Mouse (Mus musculus) cerebellum, adult 9-10 months (tissue): ENCODE measurements around the gene Intu.

Experiments used
- DNase-seq: peaks from one replicate; pipeline ENCODE4 v3.0.0; 2022

The Intu gene

GRCm38 (mm10) chr3:40527976-40528950, 2.8 kb upstream of the Intu start:
- no peak for DNase-seq

DNA sequence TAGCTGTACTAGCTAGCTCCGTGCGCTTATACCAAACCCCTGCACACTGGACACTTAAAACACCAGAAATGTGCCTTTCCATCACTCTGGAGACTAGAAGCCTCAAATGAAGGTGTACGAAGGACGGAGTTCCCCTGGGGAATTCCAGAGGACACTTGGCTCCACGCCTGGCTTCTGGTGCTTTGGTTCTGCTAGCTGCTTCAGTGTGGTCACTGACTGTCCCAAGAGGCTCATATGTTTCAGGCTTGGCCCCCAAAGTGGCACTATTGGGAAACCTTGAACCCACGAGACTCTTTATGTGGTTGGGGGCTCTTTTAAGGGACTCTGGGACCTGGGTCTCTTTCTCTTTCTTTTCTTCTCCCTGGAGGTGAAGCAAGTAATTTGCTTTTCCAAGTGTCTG, 2.1 kb upstream of the Intu start:
- no peak for DNase-seq

- DNase-seq = no peak
Measured at GRCm38 (mm10) chr3:40530845-40531244, 241 bp upstream of the Intu start.

DNA sequence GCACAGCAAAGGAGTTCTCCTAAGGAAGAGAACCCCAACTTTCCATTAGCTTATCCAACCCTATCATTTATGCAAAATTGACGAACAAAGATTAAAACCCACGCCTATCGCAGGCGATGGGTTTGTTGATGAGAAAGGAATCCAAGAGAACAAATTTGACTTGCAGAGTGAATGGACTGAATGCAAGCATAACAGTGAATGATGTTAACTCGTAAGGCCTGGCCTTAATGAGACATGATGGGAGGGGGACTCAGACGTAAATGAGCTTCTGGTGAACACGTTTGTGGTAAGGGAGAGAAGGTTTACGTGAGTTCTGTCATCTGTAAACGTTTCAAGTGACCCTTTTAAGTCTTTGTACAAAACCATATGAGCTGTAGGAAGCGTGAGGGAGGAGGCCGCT, 1.2 kb downstream of the Intu start:
- DNase-seq = no peak

GRCm38 (mm10) chr3:40534141-40534540, 3.1 kb downstream of the Intu start:
- DNase-seq = no peak

DNA sequence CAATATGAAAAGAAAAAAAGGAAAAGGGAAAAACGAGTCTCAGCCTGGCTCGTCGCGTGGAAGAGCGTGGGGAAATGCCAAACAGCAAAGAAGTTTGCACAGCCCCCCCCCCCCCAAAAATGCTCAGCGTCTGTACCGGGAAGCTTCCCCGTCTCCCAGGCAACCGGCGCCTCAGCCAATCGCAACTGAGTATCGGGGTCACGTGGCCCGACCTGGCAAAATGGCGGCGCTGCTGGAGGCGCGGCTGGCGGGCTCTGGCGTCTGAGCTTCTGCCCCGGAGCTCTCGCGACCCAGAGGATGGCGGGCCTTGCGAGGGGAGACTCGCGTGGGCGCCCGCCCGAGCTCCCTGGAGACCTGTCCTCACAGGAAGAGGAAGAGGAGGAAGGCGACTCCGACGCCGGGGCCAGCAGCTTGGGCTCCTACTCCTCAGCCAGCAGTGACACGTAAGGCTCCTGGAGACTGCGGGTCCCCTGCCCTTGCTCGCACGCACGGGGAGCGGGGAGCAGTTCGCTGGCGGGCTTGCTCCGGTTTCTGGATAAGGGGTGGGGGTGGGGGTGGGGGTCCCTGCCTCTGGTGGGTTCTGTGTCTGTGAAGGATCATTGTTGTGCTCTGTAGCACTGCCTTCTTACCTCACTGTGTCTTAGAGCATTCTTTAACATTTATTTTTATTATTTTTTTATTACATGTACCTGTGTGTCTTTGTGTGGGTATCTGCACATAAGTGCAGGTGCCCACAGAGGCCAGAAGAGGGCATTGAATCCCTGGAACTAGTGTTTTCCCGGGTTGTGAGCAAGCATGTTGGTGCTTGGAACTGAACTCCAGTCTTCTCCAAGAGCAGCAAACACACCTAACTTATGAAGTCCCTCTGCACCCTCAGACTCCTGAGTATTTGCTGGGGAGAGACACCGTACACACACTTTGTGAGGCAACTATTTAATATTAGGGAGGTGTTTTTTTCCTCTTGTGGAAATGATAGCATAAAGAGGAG, 9.8 kb downstream of the Intu start:
- DNase-seq = peak; percentile 87

DNA sequence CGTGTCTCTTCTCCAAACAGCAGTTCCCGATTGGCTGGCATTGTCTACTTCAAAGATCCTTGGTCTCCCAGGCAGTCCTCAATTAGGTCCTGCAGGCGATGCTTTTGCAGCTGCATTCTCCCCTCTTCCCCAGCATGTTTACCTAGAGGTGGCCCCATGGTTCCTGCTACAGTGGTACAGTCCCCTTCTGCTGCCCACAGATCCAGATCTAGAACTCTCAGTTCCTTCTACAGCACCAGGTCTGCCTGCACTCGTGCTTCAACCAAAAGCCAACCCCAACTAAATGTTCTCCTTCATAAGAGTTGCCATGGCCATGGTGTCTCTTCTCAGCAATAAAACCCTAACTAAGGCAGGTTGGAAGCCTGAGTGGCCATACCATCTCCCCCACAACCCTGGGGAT, 15.5 kb downstream of the Intu start:
- DNase-seq = no peak

GRCm38 (mm10) chr3:40652941-40653352, 121.9 kb downstream of the Intu start:
- DNase-seq = no peak

DNA sequence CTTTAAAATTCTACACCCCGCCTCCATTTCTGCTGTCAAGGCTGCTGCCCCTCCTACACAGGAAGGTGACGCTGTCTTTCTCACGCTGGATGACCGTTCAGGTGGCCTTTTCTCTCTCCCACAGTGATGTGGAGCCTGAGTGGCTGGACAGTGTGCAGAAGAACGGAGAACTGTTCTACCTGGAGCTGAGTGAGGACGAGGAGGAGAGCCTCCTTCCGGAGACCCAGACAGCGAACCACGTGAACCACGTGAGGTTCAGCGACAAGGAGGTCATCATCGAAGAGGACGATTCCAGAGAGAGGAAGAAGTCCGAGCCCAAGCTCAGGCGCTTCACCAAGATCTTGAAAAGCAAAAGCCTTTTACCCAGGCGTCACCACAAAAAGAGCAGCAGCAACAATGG, 122.5 kb downstream of the Intu start:
- no peak for DNase-seq

DNA sequence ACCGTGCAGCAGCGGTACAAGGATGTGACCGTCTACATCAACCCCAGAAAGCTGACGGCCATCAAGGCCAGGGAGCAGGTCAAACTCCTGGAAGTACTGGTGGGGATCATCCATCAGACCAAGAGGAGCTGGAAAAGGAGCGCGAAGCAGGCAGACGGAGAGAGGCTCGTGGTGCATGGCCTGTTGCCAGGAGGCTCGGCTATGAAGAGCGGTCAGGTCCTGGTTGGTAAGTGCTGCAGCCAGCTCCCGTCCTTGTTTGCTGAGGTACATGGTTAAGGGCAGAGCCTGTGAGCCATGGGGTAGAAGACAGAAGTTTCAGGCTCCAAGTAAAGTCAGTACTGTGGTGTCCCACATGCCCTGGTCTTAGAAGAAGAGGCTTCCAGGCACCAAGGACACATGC, 122.9 kb downstream of the Intu start:
- DNase-seq = no peak

DNA sequence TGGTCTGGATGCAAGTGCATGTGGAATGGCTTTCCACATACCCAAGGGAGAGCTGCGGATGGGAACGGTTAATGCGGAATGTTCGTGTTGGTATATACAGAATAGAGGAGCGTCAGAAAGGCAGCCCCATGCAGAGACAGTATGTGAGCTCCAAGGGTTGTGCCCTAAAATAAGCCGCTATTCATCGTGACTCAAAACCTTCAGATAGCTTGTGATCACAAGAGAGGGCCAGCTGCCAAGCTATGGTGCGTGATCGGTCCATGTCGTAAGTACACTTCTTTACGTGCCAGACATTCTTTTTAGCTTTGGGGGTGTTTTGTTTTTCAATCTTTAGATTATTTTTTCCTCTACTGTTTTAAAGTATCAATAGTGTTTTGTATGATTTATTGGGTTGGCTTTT, 124.5 kb downstream of the Intu start:
- DNase-seq = no peak

GRCm38 (mm10) chr3:40656339-40656738, 125.3 kb downstream of the Intu start:
- no peak for DNase-seq

DNA sequence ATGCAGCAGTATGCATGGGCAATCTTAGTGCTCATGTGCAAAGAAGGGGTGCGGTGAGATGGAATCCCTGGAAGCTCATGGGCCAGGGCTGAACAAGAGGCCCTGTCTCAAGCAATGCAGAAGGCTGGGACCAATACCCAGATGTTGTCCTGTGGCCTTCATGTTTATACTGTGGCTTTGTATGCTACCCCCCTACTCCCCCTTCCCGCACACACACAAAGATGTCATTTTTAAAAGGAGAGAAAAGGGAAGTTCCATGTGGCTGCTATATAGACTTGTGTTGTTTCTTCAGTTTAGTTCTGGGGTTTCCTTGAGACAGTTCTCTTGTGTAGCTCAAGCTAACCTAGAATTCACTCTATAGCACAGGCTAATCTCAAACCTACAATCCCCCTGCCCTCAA, 129.1 kb downstream of the Intu start:
- no peak for DNase-seq

DNA sequence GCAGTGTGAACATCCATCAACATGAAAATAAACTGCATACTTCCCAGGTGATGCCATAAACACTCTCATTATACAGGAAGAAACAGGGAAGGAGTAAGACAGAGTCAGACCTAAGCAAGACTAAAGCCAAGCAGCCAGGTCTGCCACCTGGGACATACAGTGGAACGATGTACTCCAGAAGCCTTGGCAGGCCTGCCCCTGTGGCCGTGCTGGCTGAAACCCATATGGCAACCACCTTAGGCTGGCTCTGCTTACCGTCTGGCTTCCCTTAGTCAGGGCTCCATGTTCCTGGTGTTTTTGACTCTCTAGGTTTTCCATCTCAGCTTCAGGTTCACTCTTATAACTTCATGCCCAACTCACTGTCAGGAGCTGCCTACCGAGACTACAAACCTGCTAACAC, 135.0 kb downstream of the Intu start:
- DNase-seq = peak; percentile 59

DNA sequence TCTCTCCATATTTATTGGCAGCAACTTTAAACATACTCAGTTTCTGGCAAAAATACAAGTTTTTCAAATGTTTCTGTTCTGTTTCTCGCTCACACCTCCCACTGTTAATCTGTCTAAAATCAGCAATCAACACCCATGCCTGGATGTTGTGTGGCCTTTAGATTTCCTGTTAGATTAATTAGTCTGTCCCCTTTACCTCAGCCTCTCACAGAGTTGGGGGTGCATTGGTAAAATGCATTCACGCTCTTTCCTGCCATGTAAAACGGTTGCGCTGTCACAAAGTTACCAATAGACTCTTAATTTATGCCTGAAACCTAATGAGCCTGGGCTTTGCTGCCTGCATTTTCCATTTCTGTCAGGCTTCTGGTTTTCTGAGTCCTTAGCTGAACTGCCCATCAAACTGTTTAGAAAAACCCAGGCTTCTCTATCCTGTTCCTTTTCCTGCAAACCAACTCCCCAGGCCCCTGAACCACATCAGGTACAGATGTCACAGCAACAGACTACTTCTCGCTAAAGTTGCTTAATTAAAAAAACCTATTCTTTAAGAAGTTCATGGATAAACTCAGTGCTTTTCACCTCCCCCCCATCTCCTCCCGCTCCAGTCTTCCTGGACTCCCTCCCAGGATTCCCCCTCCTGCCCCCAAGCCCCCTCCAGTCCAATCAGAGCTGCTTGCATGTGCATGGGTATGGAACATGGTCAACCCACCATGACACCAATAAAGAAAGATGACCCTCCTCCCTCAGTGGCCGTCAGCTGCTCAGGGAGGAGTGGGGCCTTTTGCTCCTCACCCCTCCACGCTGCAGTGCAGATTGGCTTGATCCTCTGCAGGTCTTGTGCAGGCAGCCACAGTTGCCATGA, 136.0 kb downstream of the Intu start:
- no peak for DNase-seq

DNA sequence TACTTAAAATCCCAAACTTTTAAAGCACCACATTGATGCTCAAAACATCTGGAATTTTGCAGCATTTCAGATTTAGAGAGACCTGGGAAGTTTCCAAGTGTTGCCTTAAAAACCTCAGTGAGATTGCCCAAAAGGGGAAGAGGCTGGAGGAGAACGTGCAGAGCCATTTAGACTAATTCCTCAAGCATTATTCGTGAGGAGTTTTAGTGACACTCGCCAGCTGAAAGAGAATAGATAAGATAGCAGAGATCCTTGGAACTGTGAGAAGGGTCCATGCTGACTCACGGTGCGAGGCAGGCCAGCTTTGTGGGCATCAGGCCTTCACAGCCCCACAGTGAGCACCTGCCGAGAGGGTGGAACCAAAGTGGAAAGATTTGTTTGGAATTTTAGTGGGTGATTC, 137.8 kb downstream of the Intu start:
- no peak for DNase-seq

- no peak for DNase-seq
Measured at GRCm38 (mm10) chr3:40669395-40669794, 138.3 kb downstream of the Intu start.

DNA sequence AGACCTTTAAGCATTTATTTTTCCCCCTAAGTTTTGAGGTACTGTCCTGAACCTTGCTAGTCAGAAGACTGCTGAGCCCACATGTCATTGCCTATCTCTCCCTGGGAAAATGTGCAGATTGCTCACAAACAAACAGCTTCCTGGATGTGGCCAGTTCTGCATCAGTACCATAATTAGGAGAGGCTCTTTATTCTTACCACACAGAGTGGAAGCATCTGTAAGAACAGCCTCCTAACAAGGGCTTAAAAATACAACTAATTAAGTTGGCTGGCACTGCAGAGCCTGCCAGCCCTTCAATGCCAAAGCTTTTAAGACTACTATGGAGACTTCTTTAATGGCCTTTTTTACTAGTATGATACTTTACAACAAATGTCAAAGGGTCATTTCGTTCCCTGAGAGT, 142.4 kb downstream of the Intu start:
- DNase-seq = no peak

DNA sequence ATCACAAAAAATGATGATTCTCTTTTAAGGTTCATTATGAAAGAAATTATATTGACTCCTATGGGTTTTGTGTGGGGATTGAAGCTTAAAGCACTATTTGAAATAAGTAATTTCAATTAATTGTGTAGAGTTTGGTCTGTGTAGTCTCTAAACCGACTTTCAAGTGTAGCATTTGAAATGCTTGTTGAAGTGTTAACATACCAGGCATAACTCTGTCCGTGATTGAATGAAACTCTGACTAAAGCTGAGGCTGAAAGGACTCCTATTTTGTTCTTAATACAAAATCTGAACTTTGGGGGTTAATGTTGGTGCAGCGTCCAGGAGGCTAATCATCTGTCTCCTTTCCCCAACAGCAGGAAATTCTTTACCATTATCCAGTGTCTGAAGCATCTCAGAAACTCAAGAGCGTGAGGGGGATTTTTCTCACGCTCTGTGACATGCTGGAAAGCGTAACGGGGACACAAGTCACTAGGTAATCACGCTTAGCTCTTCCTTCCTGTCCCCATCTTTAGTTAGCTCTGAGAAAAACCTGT, 143.9 kb downstream of the Intu start:
- DNase-seq = no peak

GRCm38 (mm10) chr3:40678856-40679255, 147.8 kb downstream of the Intu start:
- DNase-seq = no peak

DNA sequence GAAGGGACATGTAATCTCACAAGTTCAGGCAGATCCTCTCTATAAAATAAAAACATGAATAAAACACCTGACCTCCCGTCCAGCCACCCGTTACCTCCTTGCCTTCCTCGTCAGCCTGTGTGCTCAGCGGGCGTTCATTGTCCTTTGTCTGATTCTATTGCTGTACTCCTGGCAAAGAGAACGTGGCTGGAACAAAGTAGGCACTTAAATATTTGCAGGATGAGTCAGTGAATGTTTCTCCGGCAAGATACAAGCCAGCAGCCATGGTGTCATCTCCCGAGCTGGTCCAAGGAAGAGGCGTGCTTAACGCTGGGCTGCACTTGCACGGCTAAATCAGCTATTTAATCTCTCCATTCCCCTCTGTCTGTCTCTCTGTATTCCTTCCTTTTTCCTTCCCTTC, 151.3 kb downstream of the Intu start:
- no peak for DNase-seq

- DNase-seq = peak; percentile 36
Measured at GRCm38 (mm10) chr3:40683171-40683570, 152.1 kb downstream of the Intu start.
